Mouse (Mus musculus) fibroblast of lung, adult 2 months (primary cell): ENCODE results near the gene Shmt1.
"Not testable (repeated sequence)": the region's sequence is repeated elsewhere in the genome, so short reads cannot be mapped to it uniquely, and the experiment has no call there.

Experiments
- DNase-seq: peaks from one replicate; pipeline ENCODE4 v3.0.0-alpha.2; 2011; ENCODE audit warnings: low read depth

The Shmt1 gene

DNA sequence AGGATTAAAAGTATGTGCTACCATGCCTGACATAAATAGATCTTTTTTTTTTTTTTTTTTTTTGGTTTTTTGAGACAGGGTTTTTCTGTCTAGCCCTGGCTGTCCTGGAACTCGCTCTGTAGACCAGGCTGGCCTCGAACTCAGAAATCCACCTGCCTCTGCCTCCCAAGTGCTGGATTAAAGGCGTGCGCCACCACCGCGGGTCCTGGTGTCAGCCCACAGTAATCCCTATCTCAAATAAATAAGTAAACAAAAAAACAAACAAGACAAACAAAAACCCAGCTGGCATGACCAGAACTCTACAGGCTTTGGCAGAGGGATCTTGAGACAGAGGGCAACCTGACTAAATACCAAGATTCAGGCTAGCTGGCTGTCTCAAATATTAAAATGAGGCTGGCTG lies at the start of gene Shmt1:
Shmt1 (minus strand) TSS at position 101 of the 400 bp plus-strand sequence.
- not testable (repeated sequence) for DNase-seq

DNA sequence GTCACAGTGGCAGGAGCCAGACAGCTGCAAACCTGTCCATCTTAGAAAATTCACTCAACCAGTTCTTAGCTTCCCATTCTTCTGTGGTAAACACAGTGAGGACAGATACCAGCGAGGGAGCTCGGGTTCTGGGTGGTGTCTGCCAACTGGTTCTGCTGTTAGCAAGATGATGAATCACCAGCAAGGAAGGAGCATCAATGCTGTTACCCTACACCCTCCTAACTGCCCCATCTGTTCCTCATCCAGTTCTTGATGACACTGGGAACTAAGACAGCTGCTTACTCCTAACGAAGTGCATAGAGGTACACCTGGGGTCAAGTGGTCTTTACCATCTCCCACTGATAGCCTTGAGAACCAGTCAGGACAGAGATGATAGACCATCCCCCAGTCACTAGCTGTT lies 45.1 kb upstream of the Shmt1 start:
- no peak for DNase-seq

DNA sequence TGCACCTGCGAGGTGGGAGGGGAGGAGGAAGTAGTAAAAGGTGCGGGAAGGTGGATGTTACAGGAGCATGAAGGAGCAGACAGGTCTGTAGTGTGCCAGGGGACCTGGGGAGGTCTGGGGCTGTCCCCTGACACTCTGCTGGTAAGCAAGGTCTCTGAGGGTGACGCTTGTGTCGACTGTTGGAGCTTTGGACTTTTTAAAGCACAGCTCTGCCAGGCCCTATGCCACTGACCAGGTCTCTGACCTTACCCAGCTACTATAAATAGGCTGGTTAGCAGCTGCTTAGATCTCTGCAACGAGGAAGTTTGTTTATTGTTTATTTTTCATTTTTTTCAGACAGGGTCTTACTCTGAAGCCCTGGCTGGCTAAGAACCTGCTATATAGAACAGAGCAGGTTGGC lies 33.9 kb upstream of the Shmt1 start:
- no peak for DNase-seq

DNA sequence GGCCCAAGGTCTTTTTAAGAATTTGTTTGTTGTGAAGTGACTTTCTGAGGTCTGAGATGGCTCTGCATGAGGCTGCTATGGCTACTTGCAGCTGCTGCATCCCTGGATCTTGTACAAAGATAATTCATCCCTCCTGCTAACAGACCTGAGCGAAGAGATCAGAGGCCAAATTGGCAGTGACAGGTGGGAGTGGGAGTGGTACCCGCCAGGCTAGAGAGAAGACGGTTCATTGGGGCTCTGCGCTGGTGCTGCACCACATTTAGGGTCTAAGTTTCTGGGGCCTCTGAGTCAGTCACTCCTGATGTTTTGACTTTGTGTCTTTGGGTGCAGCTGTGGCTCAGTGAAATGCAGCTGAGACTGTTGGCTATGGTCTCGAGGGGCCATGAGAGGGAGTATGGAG lies 31.9 kb upstream of the Shmt1 start:
- DNase-seq = no peak

DNA sequence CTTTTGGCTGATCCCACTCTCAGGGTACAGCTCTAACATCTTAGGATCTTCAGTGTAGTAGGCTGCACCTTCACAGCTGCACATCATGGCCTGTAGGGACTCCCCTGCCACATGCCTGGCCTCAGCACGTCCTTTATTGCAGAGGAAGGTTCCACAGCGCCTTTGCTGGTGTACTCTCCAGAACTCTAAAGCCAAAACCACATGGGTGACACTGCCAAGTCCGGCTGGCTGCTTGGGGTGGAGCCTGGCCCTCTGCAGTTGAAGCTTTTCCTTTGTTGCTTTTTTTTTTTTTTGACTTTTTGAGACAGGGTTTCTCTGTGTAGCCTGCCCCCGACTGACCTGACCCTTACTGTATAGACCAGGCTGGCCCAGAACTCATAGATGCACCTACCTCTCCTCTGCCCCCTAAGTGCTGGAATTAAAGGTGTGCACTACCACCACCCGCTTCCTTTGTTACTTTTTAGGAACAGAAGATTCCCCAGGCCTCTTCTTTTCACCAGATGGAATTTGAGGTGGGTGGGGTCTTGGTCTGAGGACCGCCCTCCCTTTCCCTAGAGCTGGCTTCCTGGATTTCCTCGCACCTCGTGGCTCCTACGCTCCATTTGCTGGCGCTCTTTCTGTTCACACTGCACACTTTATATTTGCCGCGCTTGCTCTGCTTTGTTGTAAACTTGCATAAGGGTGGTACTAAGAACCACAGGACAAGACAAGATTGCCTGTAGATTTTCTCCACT lies 30.1 kb upstream of the Shmt1 start:
- peak; percentile 66 for DNase-seq

DNA sequence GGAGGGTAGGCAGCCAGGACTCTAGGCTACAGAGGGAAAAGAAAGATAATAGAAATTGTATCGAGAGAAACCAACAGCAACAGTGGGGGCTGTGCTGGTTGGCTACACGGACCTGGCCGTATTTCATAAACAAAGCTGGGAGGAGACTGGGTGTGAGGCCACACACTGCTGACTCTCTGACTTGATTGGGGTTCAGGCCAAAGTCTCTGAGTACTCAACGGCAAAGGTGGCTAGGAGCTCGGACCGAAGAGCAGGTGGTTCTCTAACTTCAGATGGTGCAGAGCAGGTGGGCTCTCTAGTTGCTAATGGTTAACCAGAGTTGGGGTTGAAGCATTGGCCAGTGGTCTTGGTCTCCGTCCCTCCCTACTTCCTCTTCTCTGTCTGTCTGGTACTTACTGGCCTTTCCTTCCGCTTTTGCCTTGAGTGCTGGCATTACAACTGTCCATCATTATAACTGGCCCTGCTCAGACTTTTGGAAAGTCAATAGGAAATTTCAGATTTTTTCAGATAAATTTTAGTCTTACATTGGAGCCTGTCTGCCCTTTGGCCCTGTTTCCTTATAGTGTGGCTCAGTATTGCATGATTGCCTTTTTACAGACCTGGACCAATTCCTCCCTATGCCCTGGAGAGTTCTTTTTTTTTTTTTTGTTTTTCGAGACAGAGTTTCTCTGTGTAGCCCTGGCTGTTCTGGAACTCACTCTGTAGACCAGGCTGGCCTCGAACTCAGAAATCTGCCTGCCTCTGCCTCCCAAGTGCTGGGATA lies 26.3 kb upstream of the Shmt1 start:
- no peak for DNase-seq

DNA sequence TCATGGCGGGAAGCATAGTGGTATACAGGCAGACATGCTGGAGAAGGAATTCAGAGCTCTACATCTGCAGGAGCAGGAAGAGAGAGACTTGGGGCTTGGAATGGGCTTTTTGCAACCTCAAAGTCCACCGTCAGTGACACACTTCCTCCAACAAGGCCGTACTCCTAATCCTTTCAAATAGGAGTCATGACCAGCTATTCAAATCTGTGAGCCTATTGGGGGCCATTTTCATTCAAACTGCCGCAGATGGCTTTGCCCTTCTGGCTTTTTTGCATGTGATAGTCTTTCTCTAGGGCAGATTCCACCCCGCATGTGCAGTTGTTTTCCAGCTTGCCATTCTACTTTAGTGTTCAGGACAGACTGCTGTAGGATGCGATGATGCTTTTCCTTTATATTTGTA lies 25.4 kb upstream of the Shmt1 start:
- DNase-seq = no peak

DNA sequence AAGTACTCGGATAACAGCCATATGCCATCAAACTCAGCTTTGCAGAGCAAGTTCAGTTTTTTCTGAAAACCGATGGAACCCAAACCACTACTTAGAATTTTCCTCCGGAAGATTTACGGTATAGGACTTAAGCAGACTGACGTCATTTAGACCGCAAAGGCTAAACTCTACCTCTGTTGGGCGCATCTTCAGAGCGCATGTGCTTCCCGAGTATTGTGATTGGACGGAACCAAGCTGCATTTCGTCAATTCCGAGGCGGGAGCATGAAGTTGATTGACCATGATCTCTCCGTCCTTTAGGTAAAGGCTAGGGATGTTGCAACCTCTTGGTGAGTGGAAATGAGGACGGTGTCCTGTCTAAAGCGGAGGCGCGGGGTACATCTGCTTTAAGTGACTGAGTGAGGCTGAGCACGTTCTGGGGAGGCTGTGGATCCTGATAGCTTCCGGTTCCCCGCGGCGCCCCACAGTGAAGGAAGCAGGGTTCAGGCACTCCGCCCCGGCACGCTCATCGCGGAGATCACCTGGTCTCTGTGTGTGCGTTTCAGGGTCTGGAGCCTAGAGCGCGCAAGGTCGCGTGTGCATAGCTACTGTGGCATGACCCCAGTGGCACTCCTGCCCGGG lies 19.0 kb upstream of the Shmt1 start, which contains the start of gene Dhrs7b:
Dhrs7b (plus strand) TSS at position 199 of the 620 bp plus-strand sequence.
- peak; percentile 93 for DNase-seq

DNA sequence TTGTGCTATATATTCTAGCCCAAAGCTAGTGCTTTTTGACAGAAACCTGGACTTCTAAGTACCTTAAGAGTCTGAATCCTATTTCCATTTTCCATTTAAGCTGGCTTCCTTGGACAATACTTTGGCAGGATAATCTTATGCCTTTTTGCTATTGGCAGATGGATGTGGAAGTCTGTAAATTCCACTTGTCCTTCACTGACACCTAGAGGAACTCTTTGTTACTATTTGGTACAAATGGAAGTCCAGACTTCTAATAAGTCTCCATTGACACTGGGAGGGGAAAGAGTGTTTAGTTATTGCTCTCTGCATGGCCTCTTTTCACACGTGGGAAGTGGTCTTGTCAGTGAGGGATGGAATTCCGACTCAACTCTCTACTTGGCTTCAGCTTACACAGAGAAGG lies 17.4 kb upstream of the Shmt1 start:
- no peak for DNase-seq

DNA sequence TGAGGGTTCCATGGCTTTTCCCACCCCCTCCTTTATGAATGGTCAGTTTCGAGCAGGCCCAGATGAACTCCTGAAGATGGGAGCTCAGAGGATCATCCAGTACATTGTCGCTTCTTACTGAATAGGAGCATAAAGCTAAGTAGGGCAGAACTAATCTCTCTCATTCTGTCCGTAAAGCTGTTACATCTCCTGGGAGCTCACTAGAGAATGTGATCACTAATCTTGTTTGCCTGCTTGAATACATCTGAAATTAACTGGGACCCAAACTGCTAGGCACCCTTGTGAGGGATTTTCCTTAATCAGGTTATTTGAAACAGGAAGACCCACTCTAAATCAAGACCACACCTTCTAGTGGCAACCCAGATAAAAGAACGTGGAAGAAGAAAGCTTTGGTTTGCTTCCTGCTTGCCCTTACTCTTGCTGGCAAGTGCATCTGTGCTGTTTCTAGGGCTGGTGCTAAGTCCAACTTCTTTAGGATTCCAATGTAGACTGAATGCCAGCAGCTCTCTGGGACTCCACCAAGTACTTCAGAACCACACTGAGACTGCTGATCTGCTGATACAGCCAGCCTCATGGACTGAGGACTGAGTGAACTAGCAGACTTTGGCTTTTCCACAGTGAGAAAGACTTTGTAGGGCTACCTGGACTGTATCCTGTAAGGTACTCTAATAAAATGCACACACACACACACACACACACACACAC lies 15.9 kb upstream of the Shmt1 start:
- no peak for DNase-seq

DNA sequence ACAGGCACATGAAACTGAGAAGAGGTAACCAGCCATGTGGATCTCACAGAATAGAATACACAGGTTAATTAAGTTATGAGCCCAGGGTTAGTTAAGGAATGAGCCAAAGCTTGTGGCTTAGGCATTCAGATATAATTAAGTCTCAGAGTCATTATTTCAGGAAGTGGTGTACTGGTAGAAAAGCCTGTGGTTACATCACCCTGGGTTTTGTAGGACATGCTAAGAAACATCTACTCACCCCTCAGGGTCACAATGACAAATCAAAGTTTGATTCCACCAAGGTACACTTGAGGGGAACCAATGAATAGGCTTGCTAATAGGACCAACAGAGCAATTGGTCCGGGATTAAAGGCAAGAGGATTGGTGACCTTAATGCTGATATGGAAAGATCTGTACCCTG lies 15.2 kb upstream of the Shmt1 start:
- no peak for DNase-seq

DNA sequence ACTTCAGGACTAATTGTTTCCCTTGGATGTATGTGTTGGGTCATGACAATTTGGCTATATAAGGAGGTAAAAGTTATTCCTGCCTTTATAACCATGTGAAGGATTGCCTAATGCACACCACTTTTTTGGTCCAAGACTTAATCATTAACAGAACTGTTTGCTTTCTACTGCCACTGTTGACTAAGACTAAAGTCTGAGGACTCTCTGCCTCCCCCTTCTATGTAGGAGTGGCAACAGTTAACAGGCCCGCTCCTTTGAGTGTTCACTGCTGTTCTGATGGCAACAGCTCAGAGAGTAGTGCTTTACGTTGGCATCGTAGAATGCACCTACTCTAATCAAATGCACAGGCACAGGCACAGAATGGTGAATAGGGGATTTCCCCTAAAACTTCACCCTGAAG lies 13.7 kb upstream of the Shmt1 start:
- no peak for DNase-seq

DNA sequence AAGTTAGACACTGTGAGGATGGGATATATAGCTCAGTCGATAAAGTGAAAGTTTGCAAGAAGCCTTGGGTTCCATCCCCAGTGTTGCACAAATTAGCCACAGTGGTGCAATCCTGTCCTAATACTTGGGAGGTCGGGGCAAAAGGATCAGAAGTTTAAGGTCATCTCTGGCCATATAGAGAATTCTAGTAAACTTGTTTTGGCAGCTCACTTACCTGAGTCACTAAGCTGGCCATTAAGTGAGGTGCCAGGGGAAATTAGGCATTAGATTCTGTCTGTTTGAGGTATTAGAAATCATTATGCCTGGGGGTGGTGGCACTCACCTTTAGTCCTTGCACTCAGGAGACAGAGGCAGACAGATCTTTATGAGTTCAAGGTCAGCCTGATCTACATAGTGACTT lies 12.3 kb upstream of the Shmt1 start:
- no peak for DNase-seq

DNA sequence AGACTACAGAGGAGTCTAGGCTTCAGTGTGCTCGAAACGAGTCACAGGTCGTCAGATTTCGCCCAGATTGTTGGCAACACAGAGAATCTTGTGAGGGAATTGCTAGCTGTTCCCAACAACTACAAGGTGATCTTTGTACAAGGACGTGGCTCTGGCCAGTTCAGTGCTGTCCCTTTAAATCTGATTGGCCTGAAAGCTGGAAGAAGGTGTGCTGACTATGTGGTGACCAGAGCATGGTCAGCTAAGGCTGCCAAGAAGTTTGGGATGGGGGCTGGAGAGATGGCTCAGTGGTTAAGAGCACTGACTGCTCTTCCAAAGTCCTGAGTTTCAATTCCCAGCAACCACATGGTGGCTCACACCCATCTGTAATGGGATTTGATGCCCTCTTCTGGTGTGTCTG lies 4.9 kb upstream of the Shmt1 start:
- no peak for DNase-seq

DNA sequence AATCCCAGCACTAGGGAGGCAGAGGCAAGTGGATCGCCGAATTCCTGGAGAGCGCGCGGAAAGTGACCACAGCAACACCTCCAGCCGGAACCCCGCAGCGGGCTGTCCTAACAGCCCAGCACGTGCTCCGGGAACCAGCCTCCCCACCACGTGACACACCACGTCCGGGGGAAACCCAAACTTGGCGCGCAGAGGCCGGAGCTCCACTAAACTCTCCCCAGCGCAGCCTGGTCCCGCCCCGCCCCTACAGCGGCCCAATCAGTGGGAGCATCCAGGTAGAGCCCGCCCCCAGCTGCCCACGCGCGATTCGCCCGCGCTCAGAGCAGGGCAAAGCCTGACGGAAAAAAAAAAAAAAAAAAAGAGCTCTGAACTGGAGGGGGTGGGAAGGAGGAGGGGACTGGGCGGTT lies 461 bp downstream of the Shmt1 start:
- peak; percentile 79 for DNase-seq

DNA sequence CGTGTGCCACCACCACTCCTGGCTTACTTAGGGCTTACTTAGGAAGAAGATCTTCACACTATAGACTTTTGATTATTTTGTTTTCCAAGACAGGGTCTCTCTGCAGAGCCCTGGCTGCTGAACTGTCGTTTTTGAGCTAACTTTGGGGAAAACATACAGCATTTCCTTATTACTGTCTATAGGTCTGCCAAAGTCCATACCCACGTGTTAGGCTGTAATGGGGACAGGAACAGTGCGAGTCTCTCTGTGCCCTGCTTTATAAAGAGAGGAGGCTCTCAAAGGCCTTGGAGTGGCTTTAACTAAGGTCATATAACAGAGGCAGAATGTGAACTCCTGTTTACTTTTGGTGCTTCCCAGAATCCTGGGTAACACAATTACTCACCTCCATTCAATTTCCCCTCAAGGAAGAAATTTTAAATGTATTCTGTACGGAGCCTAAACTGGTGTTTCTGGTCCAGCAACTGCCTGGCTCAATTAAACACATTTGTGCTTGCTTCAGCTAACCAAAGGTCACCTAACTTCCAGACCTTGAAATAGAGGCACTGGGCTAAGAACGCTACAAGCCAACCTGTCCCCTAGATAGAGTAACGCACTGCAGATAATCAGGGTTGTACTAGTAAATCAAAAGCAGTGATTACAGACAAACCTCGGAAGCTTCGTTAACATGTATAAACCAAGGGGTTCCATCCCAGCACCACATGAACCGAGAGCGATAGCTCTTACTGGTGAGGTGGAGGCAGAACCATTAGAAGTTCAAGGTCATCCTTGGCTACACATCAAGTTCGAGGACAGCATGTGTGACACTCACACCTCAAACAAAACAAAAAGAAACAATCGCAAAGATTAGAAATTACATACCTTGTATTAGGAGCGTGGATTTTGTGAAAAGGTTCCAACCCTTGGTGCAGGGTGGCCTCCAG lies 1.2 kb downstream of the Shmt1 start:
- no peak for DNase-seq

DNA sequence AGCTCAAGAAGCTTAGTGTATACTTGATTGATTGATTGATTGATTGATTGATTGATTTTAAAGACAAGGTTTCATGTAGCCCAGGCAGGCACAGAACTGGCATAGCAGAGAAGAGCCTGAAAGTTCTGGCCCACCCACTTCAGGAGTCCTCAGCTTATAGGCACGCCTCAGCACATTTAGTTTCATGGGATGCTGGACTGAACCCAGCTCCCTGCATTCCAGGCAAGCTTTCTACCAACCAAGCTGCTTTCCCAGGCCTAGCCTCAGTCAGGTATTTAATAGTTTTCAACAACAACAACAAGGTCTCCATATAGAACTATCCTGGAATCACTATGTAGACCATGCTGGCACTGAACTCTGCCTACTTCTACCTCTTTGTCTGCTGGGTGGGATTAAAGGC lies 2.0 kb downstream of the Shmt1 start:
- DNase-seq = no peak

DNA sequence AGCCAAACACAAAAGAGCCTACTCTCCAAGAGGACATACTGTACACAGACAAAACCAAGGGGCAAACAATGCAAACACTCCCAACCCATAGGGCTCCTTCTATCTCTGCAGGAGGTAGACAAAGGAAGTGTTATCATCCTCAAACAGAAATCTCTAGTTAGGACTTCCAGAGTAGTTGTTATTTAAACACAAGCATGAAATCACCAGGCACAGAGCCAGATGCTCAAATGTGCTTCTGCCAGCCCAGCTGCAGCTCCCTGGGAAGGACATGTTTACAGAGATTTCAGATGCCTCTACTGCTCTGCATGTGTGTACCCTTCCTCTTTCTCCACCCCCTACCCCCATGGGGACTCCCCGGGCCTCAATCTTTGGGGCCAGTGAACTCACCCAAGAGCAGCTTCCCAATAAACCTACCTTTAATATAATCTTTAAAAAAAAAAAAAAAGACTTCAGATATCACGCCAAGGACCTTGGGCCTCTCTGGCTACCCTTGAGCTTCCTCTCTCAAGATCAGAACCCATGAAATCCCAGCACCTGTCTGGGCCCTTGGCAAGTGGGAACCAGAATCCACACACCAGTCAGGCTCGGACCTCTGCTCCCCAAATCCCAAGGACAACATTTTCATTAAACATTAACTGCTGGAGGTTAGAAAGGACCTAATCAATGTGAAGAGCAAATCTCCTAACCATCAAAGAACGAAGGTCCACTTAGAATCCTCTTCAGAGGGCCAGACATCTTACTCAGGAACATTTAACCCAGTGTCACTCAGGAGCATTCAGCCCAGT lies 3.0 kb downstream of the Shmt1 start:
- DNase-seq = no peak

DNA sequence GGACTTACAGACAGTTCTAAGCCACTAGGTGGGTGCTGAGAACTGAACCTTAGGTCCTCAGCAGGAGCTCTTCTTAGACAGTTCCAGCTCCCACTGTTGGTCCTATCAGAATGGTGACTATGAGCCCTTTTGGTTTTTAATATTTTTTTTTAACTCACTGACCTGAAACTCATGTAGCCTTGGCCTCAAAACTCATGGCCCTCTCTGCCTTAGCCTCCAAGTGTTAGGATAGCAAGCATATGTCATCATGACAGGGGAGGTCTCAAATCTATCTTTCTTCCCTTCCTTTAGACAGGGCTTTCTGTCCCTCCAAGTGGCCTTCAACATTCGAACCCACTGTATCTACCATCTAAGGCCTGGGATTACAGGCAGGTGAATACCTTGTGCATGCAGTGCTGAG lies 10.6 kb downstream of the Shmt1 start:
- no peak for DNase-seq

DNA sequence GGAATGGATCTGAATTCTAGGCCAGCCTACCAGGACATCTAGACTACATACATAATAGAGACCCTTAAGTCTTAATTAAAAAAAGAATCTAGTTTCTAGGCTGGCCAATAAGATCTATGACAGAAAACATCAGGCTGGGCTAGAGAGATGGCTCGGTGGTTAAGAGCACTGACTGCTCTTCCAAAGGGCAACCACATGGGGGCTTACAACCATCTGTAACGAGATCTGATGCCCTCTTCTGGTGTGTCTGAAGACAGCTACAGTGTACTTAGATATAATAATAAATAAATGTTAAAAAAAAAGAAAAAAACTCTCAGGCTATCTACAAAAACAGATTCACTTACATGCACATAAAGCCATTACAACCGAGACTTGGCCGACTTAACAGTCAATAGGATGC lies 11.5 kb downstream of the Shmt1 start:
- DNase-seq = no peak

DNA sequence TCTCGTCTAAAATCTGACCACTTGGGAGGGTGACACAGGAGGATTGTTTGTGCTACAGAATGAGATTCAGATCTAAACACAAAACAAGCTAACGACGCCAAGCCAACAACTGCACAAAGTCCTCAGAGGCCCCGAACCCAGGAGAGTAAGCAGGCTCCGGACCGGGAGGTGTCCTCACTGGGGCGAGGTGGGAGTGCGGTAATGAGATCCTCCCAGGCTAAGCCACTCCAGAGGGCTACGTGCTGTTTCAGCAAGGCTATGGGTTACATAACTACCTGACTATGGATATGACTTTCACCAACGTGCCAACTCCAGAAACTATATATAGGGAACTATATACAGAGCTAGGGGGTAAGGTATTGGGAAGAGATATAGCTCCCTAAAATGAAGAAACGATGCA lies 15.2 kb downstream of the Shmt1 start:
- DNase-seq = no peak
